Comparison of ENCODE assay signal across 14 mouse cellular contexts in the genomic region with DNA sequence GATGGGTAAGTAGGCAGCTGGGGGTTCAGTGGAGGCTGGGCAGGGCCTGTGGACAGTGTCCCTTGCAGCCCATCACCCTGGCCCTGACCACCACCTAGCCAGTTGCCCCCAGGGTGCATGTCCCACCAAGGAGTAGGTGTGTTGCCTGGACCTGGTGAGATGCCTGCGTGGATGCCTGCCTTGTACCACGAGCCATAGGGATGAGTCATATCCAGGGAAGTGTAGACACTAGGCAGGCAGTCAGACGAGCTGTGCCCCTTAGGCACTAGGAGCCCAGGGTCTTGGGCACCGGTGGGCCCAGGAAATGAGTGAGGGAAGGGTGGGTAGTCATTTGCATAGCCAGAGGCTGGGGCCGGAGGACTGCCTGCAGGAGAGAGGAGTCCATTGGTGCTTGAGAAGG. TPM values are rescaled to one million over a fixed set of nuclear protein-coding genes. Genes with fewer than 3 reads are reported as not detected.
DNase-seq lines count a peak whose midpoint lies in the region; ATAC-seq and TF ChIP-seq lines count a peak whose summit lies in the region.
"Had no signal": no experiment of that assay in that cellular context is flagged by ENCODE, and none has a peak within 500 bp of the region (broad histone marks: within the 10 kb centered on the region; RNA-seq: fewer than 3 reads in every experiment).

No protein-coding gene starts in this region.

- H3K4me1 ChIP-seq in forebrain, embryonic 15.5 days = peaks cover 24% of the 10 kb centered on the region
- H3K4me1 ChIP-seq in forebrain, postnatal 0 days (ENCODE audit: insufficient read depth) = no peaks in the 10 kb centered on the region
- H3K4me1 ChIP-seq in lung, embryonic 14.5 days (ENCODE audit: insufficient read depth) = peaks cover 14% of the 10 kb centered on the region
- peaks cover 70% of the 10 kb centered on the region for H3K4me1 ChIP-seq in embryonic facial prominence, embryonic 10.5 days

- TF ChIP-seq CTCF in forebrain, postnatal 0 days (IDR thresholded peaks at IDR 0.05; ENCODE audit: low read depth) = no peak
- no peak for TF ChIP-seq CTCF in lung, embryonic 14.5 days (IDR thresholded peaks at IDR 0.05; ENCODE audit: low read depth)

- DNase-seq in forebrain, postnatal 0 days = no peak
- no peak for DNase-seq in lung, embryonic 14.5 days
- no peak for DNase-seq in lung, postnatal 14 days
- DNase-seq in embryonic facial prominence, embryonic 10.5 days (ENCODE audit: low spot score) = no peak
- DNase-seq in neural tube, embryonic 10.5 days (ENCODE audit: extremely low spot score, low spot score) = peak; percentile 31
- DNase-seq in spleen, adult 18-20 months = no peak
- no peak for DNase-seq in left cerebral cortex, adult 9 months (ENCODE audit: low spot score in 2 of 2)
- DNase-seq: B cell, adult 2 months; cerebellum, postnatal 10 days; heart, postnatal 4 days; kidney, adult 2 months had no signal

- no peaks in the 10 kb centered on the region for H3K36me3 ChIP-seq in forebrain, embryonic 15.5 days
- no peaks in the 10 kb centered on the region for H3K36me3 ChIP-seq in forebrain, postnatal 0 days (ENCODE audit: insufficient read depth)
- H3K36me3 ChIP-seq in lung, embryonic 14.5 days (ENCODE audit: insufficient read depth) = no peaks in the 10 kb centered on the region
- H3K36me3 ChIP-seq in embryonic facial prominence, embryonic 10.5 days (replicated peaks) = no peaks in the 10 kb centered on the region

- H3K9ac ChIP-seq in forebrain, embryonic 15.5 days (replicated peaks) = no peak overlapping the region
- no peak overlapping the region for H3K9ac ChIP-seq in forebrain, postnatal 0 days
- no peak overlapping the region for H3K9ac ChIP-seq in lung, embryonic 14.5 days

- peak overlapping the region; percentile 31; the same call in 1 of the 2 replicates for H3K4me2 ChIP-seq in forebrain, embryonic 15.5 days (replicated peaks)
- H3K4me2 ChIP-seq in forebrain, postnatal 0 days (ENCODE audit: low read depth) = no peak overlapping the region
- H3K4me2 ChIP-seq in lung, embryonic 14.5 days = peak overlapping the region; percentile 52

- peaks cover 43% of the 10 kb centered on the region for H3K27me3 ChIP-seq in forebrain, embryonic 15.5 days
- H3K27me3 ChIP-seq in forebrain, postnatal 0 days (ENCODE audit: insufficient read depth, low read length) = peaks cover 29% of the 10 kb centered on the region
- peaks cover 23% of the 10 kb centered on the region for H3K27me3 ChIP-seq in lung, embryonic 14.5 days (ENCODE audit: insufficient read depth, low read length)
- H3K27me3 ChIP-seq in embryonic facial prominence, embryonic 10.5 days (replicated peaks; ENCODE audit: low read depth, poor library complexity, severe bottlenecking) = peaks cover 65% of the 10 kb centered on the region

- no peaks in the 10 kb centered on the region for H3K9me3 ChIP-seq in forebrain, embryonic 15.5 days
- H3K9me3 ChIP-seq in forebrain, postnatal 0 days (ENCODE audit: low read length) = no peaks in the 10 kb centered on the region
- no peaks in the 10 kb centered on the region for H3K9me3 ChIP-seq in lung, embryonic 14.5 days (ENCODE audit: low read depth, low read length)
- no peaks in the 10 kb centered on the region for H3K9me3 ChIP-seq in embryonic facial prominence, embryonic 10.5 days

- no peak for ATAC-seq in forebrain, embryonic 15.5 days (replicated peaks)
- no peak for ATAC-seq in forebrain, postnatal 0 days
- no peak for ATAC-seq in lung, embryonic 14.5 days (ENCODE audit: insufficient read depth)

- no peak overlapping the region for H3K27ac ChIP-seq in forebrain, embryonic 15.5 days (replicated peaks)
- no peak overlapping the region for H3K27ac ChIP-seq in forebrain, postnatal 0 days (ENCODE audit: low read depth, low read length)
- H3K27ac ChIP-seq in lung, embryonic 14.5 days (ENCODE audit: low read depth) = no peak overlapping the region
- peak overlapping the region; percentile 49; the same call in 1 of the 2 replicates for H3K27ac ChIP-seq in embryonic facial prominence, embryonic 10.5 days (replicated peaks)
- H3K27ac ChIP-seq: layer of hippocampus, adult 2 months had no signal

- H3K4me3 ChIP-seq in forebrain, embryonic 15.5 days = no peak overlapping the region
- no peak overlapping the region for H3K4me3 ChIP-seq in forebrain, postnatal 0 days (ENCODE audit: low read depth, low read length)
- no peak overlapping the region for H3K4me3 ChIP-seq in lung, embryonic 14.5 days (ENCODE audit: low read depth, low read length)
- H3K4me3 ChIP-seq in embryonic facial prominence, embryonic 10.5 days = peak overlapping the region; percentile 39; the same call in 1 of the 2 replicates
- H3K4me3 ChIP-seq: layer of hippocampus, adult 2 months had no signal

- 36% methylated on average over 5 of the region's 5 CpGs for WGBS in forebrain, embryonic 15.5 days
- WGBS in forebrain, postnatal 0 days = 32% methylated on average over 5 of the region's 5 CpGs
- 24% methylated on average over 5 of the region's 5 CpGs for WGBS in lung, embryonic 14.5 days
- 15% methylated on average over 5 of the region's 5 CpGs for WGBS in embryonic facial prominence, embryonic 10.5 days

RNA-seq across cellular contexts. Expression of gene Sp7, which starts 8.1 kb away (rescaled TPM):
- polyA plus RNA-seq in forebrain, embryonic 15.5 days (2015; fragmentation: Nextera tagmentation; extraction: Ambion mirVana) = 0.36 and 0.40 TPM in 2 replicates
- 0.92 and 2.1 TPM in 2 replicates for total RNA-seq in forebrain, postnatal 0 days (2014; rRNA removed)
- 0.30 and 0.35 TPM in 2 replicates for polyA plus RNA-seq in forebrain, postnatal 0 days (2015; fragmentation: Nextera tagmentation; extraction: Ambion mirVana)
- polyA plus RNA-seq in lung, embryonic 14.5 days (2014; fragmentation: Nextera tagmentation; extraction: Ambion mirVana) = 0.55 and 0.64 TPM in 2 replicates
- 1.4 and 1.7 TPM in 2 replicates for polyA plus RNA-seq in embryonic facial prominence, embryonic 10.5 days (2016; fragmentation: Nextera tagmentation; extraction: Ambion mirVana)
- total RNA-seq: heart, postnatal 4 days had no signal
- polyA plus RNA-seq: spleen, adult 2 months had no signal

RNA-seq across cellular contexts. Expression of gene Aaas, which starts 8.3 kb away (rescaled TPM):
- polyA plus RNA-seq in forebrain, embryonic 15.5 days (2015; fragmentation: Nextera tagmentation; extraction: Ambion mirVana) = 42.6 and 44.9 TPM in 2 replicates
- 25.5 and 27.9 TPM in 2 replicates for total RNA-seq in forebrain, postnatal 0 days (2014; rRNA removed)
- 31.6 and 33.4 TPM in 2 replicates for polyA plus RNA-seq in forebrain, postnatal 0 days (2015; fragmentation: Nextera tagmentation; extraction: Ambion mirVana)
- polyA plus RNA-seq in lung, embryonic 14.5 days (2014; fragmentation: Nextera tagmentation; extraction: Ambion mirVana) = 99.1 and 103 TPM in 2 replicates
- polyA plus RNA-seq in embryonic facial prominence, embryonic 10.5 days (2016; fragmentation: Nextera tagmentation; extraction: Ambion mirVana) = 135 and 137 TPM in 2 replicates

RNA-seq across cellular contexts. Expression of gene Myg1, which starts 27.3 kb away (rescaled TPM):
- polyA plus RNA-seq in forebrain, embryonic 15.5 days (2015; fragmentation: Nextera tagmentation; extraction: Ambion mirVana) = 98.2 and 108 TPM in 2 replicates
- total RNA-seq in forebrain, postnatal 0 days (2014; rRNA removed) = 46.4 and 54.2 TPM in 2 replicates
- polyA plus RNA-seq in forebrain, postnatal 0 days (2015; fragmentation: Nextera tagmentation; extraction: Ambion mirVana) = 80.2 and 85.7 TPM in 2 replicates
- polyA plus RNA-seq in lung, embryonic 14.5 days (2014; fragmentation: Nextera tagmentation; extraction: Ambion mirVana) = 111 and 113 TPM in 2 replicates
- polyA plus RNA-seq in embryonic facial prominence, embryonic 10.5 days (2016; fragmentation: Nextera tagmentation; extraction: Ambion mirVana) = 123 and 126 TPM in 2 replicates

RNA-seq across cellular contexts. Expression of gene Pfdn5, which starts 32.9 kb away (rescaled TPM):
- polyA plus RNA-seq in forebrain, embryonic 15.5 days (2015; fragmentation: Nextera tagmentation; extraction: Ambion mirVana) = 467 and 474 TPM in 2 replicates
- total RNA-seq in forebrain, postnatal 0 days (2014; rRNA removed) = 177 and 262 TPM in 2 replicates
- polyA plus RNA-seq in forebrain, postnatal 0 days (2015; fragmentation: Nextera tagmentation; extraction: Ambion mirVana) = 518 and 621 TPM in 2 replicates
- 477 and 511 TPM in 2 replicates for polyA plus RNA-seq in lung, embryonic 14.5 days (2014; fragmentation: Nextera tagmentation; extraction: Ambion mirVana)
- 353 and 356 TPM in 2 replicates for polyA plus RNA-seq in embryonic facial prominence, embryonic 10.5 days (2016; fragmentation: Nextera tagmentation; extraction: Ambion mirVana)

RNA-seq across cellular contexts. Expression of gene Sp1, which starts 47.1 kb away (rescaled TPM):
- polyA plus RNA-seq in forebrain, embryonic 15.5 days (2015; fragmentation: Nextera tagmentation; extraction: Ambion mirVana) = 5.4 and 5.6 TPM in 2 replicates
- total RNA-seq in forebrain, postnatal 0 days (2014; rRNA removed) = 16.4 and 22.5 TPM in 2 replicates
- 2.0 and 2.6 TPM in 2 replicates for polyA plus RNA-seq in forebrain, postnatal 0 days (2015; fragmentation: Nextera tagmentation; extraction: Ambion mirVana)
- polyA plus RNA-seq in lung, embryonic 14.5 days (2014; fragmentation: Nextera tagmentation; extraction: Ambion mirVana) = 15.3 and 16.1 TPM in 2 replicates
- polyA plus RNA-seq in embryonic facial prominence, embryonic 10.5 days (2016; fragmentation: Nextera tagmentation; extraction: Ambion mirVana) = 9.9 and 10.6 TPM in 2 replicates
